In genomic region chr6:38361937-38362336, GRCm38 (mm10) we compare ENCODE assay signal across 22 mouse cellular contexts. TPM values are rescaled to one million over a fixed set of nuclear protein-coding genes. Genes with fewer than 3 reads are reported as not detected.
A peak's percentile ranks its signal among the peaks of the same experiment; 100 is the strongest.
DNase-seq lines count a peak whose midpoint lies in the region; TF ChIP-seq lines count a peak whose summit lies in the region.
"Had no signal": no experiment of that assay in that cellular context is flagged by ENCODE, and none has a peak within 500 bp of the region (broad histone marks: within the 10 kb centered on the region; RNA-seq: fewer than 3 reads in every experiment).

No protein-coding gene starts in this region.

- no peaks in the 10 kb centered on the region for H3K27me3 ChIP-seq in ES-Bruce4 (ENCODE audit: control insufficient read depth, insufficient read depth, low read length, poor library complexity, severe bottlenecking)
- H3K27me3 ChIP-seq: embryonic facial prominence, embryonic 15.5 days; Patski had no signal

- peaks cover 8% of the 10 kb centered on the region for H3K9me3 ChIP-seq in ES-Bruce4 (replicated peaks; ENCODE audit: control insufficient read depth, insufficient read depth, low read length, poor library complexity, severe bottlenecking)
- H3K9me3 ChIP-seq: embryonic facial prominence, embryonic 13.5 days; embryonic facial prominence, embryonic 15.5 days; forebrain, embryonic 10.5 days; forebrain, embryonic 12.5 days had no signal

- DNase-seq in ES-CJ7 (ENCODE audit: low read depth, low spot score) (peak; percentile 58), R1 (ENCODE audit: low read depth, low spot score) (peak; percentile 77)
- DNase-seq in thymus, adult 18-20 months: no peak
- no peak for DNase-seq in thymus, postnatal 10 days (ENCODE audit: low spot score in 2 of 2)
- no peak for DNase-seq in spleen, adult 18-20 months
- DNase-seq: adrenal gland, adult 8-10 months; adrenal gland, postnatal 14 days; adrenal gland, postnatal 36 days; cerebellum, adult 11-12 months; cerebellum, adult 2 months; cerebellum, adult 9-10 months; cerebellum, postnatal 14 days; cerebellum, postnatal 36 days; embryo, embryonic 11 days had no signal

- TF ChIP-seq CTCF in ES-Bruce4 (IDR thresholded peaks at IDR 0.05; ENCODE audit: low read depth, low read length): no peak

- peak; percentile 92; the same call in 1 of the 2 replicates for TF ChIP-seq EP300 in ES-Bruce4 (IDR thresholded peaks at IDR 0.05; ENCODE audit: insufficient read depth, low read depth, low read length)

- TF ChIP-seq POLR2A in ES-Bruce4 (IDR thresholded peaks at IDR 0.05; ENCODE audit: insufficient read depth, low read length): no peak

- no peak overlapping the region for H3K4me3 ChIP-seq in ES-Bruce4 (ENCODE audit: low read depth, low read length)
- H3K4me3 ChIP-seq: embryonic facial prominence, embryonic 13.5 days; embryonic facial prominence, embryonic 15.5 days; erythroblast, embryonic 14.5 days; forebrain, embryonic 10.5 days; forebrain, embryonic 12.5 days had no signal

- no peak overlapping the region for H3K9ac ChIP-seq in ES-Bruce4 (ENCODE audit: low read depth, poor library complexity, severe bottlenecking)
- H3K9ac ChIP-seq: embryonic facial prominence, embryonic 13.5 days; embryonic facial prominence, embryonic 15.5 days; forebrain, embryonic 12.5 days had no signal

- H3K27ac ChIP-seq in ES-Bruce4 (ENCODE audit: insufficient read depth, low read length): no peak overlapping the region
- H3K27ac ChIP-seq: embryonic facial prominence, embryonic 13.5 days; embryonic facial prominence, embryonic 15.5 days; forebrain, embryonic 10.5 days; forebrain, embryonic 12.5 days had no signal

- H3K36me3 ChIP-seq in ES-Bruce4 (ENCODE audit: control insufficient read depth, insufficient read depth, low read length, poor library complexity, severe bottlenecking): no peaks in the 10 kb centered on the region
- H3K36me3 ChIP-seq: embryonic facial prominence, embryonic 13.5 days; embryonic facial prominence, embryonic 15.5 days; forebrain, embryonic 10.5 days; forebrain, embryonic 12.5 days; G1E had no signal

- H3K4me1 ChIP-seq in ES-Bruce4 (ENCODE audit: control insufficient read depth, insufficient read depth, low read length): peaks cover 3% of the 10 kb centered on the region
- H3K4me1 ChIP-seq: embryonic facial prominence, embryonic 13.5 days; embryonic facial prominence, embryonic 15.5 days; forebrain, embryonic 10.5 days; forebrain, embryonic 12.5 days had no signal

RNA-seq across cellular contexts. Expression of gene Zc3hav1, which starts 7.5 kb away (rescaled TPM):
- 37.6 and 39.1 TPM in 2 replicates for polyA plus RNA-seq in ES-Bruce4 (2011; ENCODE audit: insufficient read depth, insufficient read length, low read depth, missing spikeins)

RNA-seq across cellular contexts. Expression of gene Ttc26, which starts 19.3 kb away (rescaled TPM):
- 12.1 and 14.3 TPM in 2 replicates for polyA plus RNA-seq in ES-Bruce4 (2011; ENCODE audit: insufficient read depth, insufficient read length, low read depth, missing spikeins)
- polyA plus RNA-seq: erythroblast, embryonic 14.5 days had no signal

Comparison
In these comparisons a context has a peak if more than half of its experiments do, and no peak if none do; other contexts are left out.
1. DNase-seq: peak in ES-CJ7 (single experiment) and R1 (single experiment); none in thymus, adult 18-20 months (0 of 2), thymus, postnatal 10 days (0 of 2) and spleen, adult 18-20 months (0 of 2).